Mouse (Mus musculus): ENCODE results near the gene Thy1. TPM values are rescaled to one million over a fixed set of nuclear protein-coding genes. Genes with fewer than 3 reads are reported as not detected.

Thy1 gene
- polyA plus RNA-seq, 1 experiment = 13.9 TPM

GRCm38 (mm10) chr9:44067960-44068330 is 24.8 kb downstream of the Thy1 start:
- Histone ChIP-seq H3K4me3 (ENCODE audit: insufficient read depth, low read depth, low read length) (peak overlapping the region; percentile 78), H3K27ac (replicated peaks; ENCODE audit: low read depth, low read length) (no peak overlapping the region), H3K4me1 (ENCODE audit: control insufficient read depth, insufficient read depth, insufficient read length, low read length) (peaks cover 3% of the 10 kb centered on the region; the same call in 1 of the 2 replicates)

- Histone ChIP-seq H3K27ac (replicated peaks; ENCODE audit: low read depth, low read length) (no peak overlapping the region), H3K4me1 (ENCODE audit: control insufficient read depth, insufficient read depth, insufficient read length, low read length) (peaks cover 3% of the 10 kb centered on the region; the same call in 1 of the 2 replicates)
These were observed 26.1 kb downstream of the Thy1 start for GRCm38 (mm10) chr9:44069252-44069651.

GRCm38 (mm10) chr9:44070113-44070843 is 27.1 kb downstream of the Thy1 start:
- Histone ChIP-seq H3K4me3 (ENCODE audit: insufficient read depth, low read depth, low read length) (no peak overlapping the region), H3K4me1 (ENCODE audit: control insufficient read depth, insufficient read depth, insufficient read length, low read length) (peaks cover 3% of the 10 kb centered on the region; the same call in 1 of the 2 replicates), H3K27ac (replicated peaks; ENCODE audit: low read depth, low read length) (no peak overlapping the region)

More at GRCm38 (mm10) chr9:44069252-44069651, 26.1 kb downstream of the Thy1 start:
- no peak overlapping the region for H3K4me3 ChIP-seq (ENCODE audit: insufficient read depth, low read depth, low read length)

- Histone ChIP-seq H3K27ac (replicated peaks; ENCODE audit: low read depth, low read length) (no peak overlapping the region), H3K4me1 (ENCODE audit: control insufficient read depth, insufficient read depth, insufficient read length, low read length) (peaks cover 3% of the 10 kb centered on the region; the same call in 1 of the 2 replicates), H3K4me3 (ENCODE audit: insufficient read depth, low read depth, low read length) (no peak overlapping the region)
These were observed 27.7 kb downstream of the Thy1 start for GRCm38 (mm10) chr9:44070844-44071231.

- Histone ChIP-seq H3K4me1 (ENCODE audit: control insufficient read depth, insufficient read depth, insufficient read length, low read length) (peaks cover 3% of the 10 kb centered on the region; the same call in 1 of the 2 replicates), H3K27ac (replicated peaks; ENCODE audit: low read depth, low read length) (peak overlapping the region; percentile 74), H3K4me3 (ENCODE audit: insufficient read depth, low read depth, low read length) (no peak overlapping the region)
These were observed 28.9 kb downstream of the Thy1 start for GRCm38 (mm10) chr9:44071914-44072598.

GRCm38 (mm10) chr9:44072599-44072915 is 29.4 kb downstream of the Thy1 start:
- Histone ChIP-seq H3K4me3 (ENCODE audit: insufficient read depth, low read depth, low read length) (no peak overlapping the region), H3K27ac (replicated peaks; ENCODE audit: low read depth, low read length) (peak overlapping the region; percentile 74), H3K4me1 (ENCODE audit: control insufficient read depth, insufficient read depth, insufficient read length, low read length) (peaks cover 3% of the 10 kb centered on the region; the same call in 1 of the 2 replicates)

GRCm38 (mm10) chr9:44073115-44073514 is 29.9 kb downstream of the Thy1 start:
- no peak overlapping the region for H3K4me3 ChIP-seq (ENCODE audit: insufficient read depth, low read depth, low read length)
- H3K4me1 ChIP-seq (ENCODE audit: control insufficient read depth, insufficient read depth, insufficient read length, low read length) = no peaks in the 10 kb centered on the region; the same call in 1 of the 2 replicates
- peak overlapping the region; percentile 67 for H3K27ac ChIP-seq (replicated peaks; ENCODE audit: low read depth, low read length)

- no peak overlapping the region for H3K27ac ChIP-seq (replicated peaks; ENCODE audit: low read depth, low read length)
- H3K4me1 ChIP-seq (ENCODE audit: control insufficient read depth, insufficient read depth, insufficient read length, low read length) = no peaks in the 10 kb centered on the region; the same call in 1 of the 2 replicates
- no peak overlapping the region for H3K4me3 ChIP-seq (ENCODE audit: insufficient read depth, low read depth, low read length)
These were observed 31.5 kb downstream of the Thy1 start for GRCm38 (mm10) chr9:44074395-44075275.

- Histone ChIP-seq H3K4me3 (ENCODE audit: insufficient read depth, low read depth, low read length) (no peak overlapping the region), H3K4me1 (ENCODE audit: control insufficient read depth, insufficient read depth, insufficient read length, low read length) (no peaks in the 10 kb centered on the region; the same call in 1 of the 2 replicates), H3K27ac (replicated peaks; ENCODE audit: low read depth, low read length) (no peak overlapping the region)
These were observed 32.3 kb downstream of the Thy1 start for GRCm38 (mm10) chr9:44075276-44075995.

- Histone ChIP-seq H3K4me1 (ENCODE audit: control insufficient read depth, insufficient read depth, insufficient read length, low read length) (no peaks in the 10 kb centered on the region; the same call in 1 of the 2 replicates), H3K27ac (replicated peaks; ENCODE audit: low read depth, low read length) (no peak overlapping the region), H3K4me3 (ENCODE audit: insufficient read depth, low read depth, low read length) (no peak overlapping the region)
These were observed 33.0 kb downstream of the Thy1 start for GRCm38 (mm10) chr9:44075996-44076763.

GRCm38 (mm10) chr9:44076764-44077120 is 33.6 kb downstream of the Thy1 start:
- Histone ChIP-seq H3K4me3 (ENCODE audit: insufficient read depth, low read depth, low read length) (no peak overlapping the region), H3K4me1 (ENCODE audit: control insufficient read depth, insufficient read depth, insufficient read length, low read length) (no peaks in the 10 kb centered on the region; the same call in 1 of the 2 replicates), H3K27ac (replicated peaks; ENCODE audit: low read depth, low read length) (no peak overlapping the region)

- H3K27ac ChIP-seq (replicated peaks; ENCODE audit: low read depth, low read length) = no peak overlapping the region
- no peak overlapping the region for H3K4me3 ChIP-seq (ENCODE audit: insufficient read depth, low read depth, low read length)
- H3K4me1 ChIP-seq (ENCODE audit: control insufficient read depth, insufficient read depth, insufficient read length, low read length) = no peaks in the 10 kb centered on the region; the same call in 1 of the 2 replicates
These were observed 34.2 kb downstream of the Thy1 start for GRCm38 (mm10) chr9:44077266-44077910.

- H3K27ac ChIP-seq (replicated peaks; ENCODE audit: low read depth, low read length) = no peak overlapping the region
- no peaks in the 10 kb centered on the region; the same call in 1 of the 2 replicates for H3K4me1 ChIP-seq (ENCODE audit: control insufficient read depth, insufficient read depth, insufficient read length, low read length)
- H3K4me3 ChIP-seq (ENCODE audit: insufficient read depth, low read depth, low read length) = no peak overlapping the region
These were observed 35.1 kb downstream of the Thy1 start for GRCm38 (mm10) chr9:44078136-44078797.
